Comparison of ENCODE assay signal across 8 mouse cellular contexts in the genomic region with DNA sequence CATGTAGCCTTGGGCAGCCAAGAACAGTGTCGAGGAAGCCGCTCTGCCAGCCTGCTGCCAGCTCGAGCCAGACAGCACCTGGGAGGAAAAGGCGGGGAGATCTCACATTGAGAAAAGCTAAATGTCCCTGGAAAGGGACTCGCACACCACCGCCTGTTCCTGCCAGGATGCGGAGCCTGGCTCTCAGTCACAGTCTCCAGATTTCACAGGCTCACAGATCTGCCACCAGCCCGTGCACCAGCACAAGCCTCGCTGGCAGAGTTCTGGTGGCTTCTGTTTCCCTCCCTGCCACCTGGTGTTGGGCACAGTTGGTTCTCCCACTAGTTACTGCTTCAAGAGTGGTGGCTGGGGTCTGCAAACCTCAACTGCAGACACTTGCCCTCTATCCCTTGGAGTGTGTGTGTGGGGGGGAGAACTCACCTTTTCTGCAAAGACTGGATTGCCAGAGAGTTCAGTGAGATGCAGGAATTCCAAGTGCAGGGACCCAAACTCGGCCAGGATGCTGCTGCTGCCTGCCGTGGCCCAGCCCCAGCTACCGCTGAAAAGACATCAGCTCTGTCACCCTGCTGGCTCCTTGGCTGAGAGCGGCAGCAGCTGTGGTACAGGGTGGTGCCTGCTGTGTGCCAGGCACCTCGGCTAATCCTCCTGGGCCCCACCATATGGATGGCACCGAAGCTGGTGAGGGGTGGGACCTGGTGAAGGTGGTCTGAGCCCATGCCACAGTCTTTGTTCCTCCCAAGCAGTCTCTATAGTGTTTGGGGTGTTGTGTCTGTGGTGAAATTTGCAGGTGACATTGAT. TPM values are rescaled to one million over a fixed set of nuclear protein-coding genes. Genes with fewer than 3 reads are reported as not detected.
A peak's percentile ranks its signal among the peaks of the same experiment; 100 is the strongest.
DNase-seq lines count a peak whose midpoint lies in the region; ATAC-seq lines count a peak whose summit lies in the region.

No protein-coding gene starts in this region.

- intact Hi-C loops in left cerebral cortex, postnatal 14 days (cut with DNase I) = loop anchor here (5.0 kb wide), 1 partner anchor 52 kb away; no protein-coding TSS in a partner anchor

- DNase-seq in retina, postnatal 1 day = peak; percentile 48
- no peak for DNase-seq in retina, embryonic 14.5 days (ENCODE audit: low spot score)
- DNase-seq in frontal cortex, postnatal 25 days (ENCODE audit: low spot score in 2 of 2) = peak; percentile 23 to 52
- peak; percentile 59 to 77 for DNase-seq in left cerebral cortex, postnatal 14 days (ENCODE audit: low spot score in 2 of 2)
- DNase-seq in telencephalon, adult 2 months (ENCODE audit: low read depth, low spot score) = peak; percentile 84
- no peak for DNase-seq in adrenal gland, adult 2 months
- no peak for DNase-seq in urinary bladder, postnatal 10 days (ENCODE audit: low spot score)

- ATAC-seq in monocyte, adult 5-6 weeks (replicated peaks; ENCODE audit: insufficient number of reproducible peaks, low FRiP score, low TSS enrichment, poor library complexity, severe bottlenecking) = no peak

RNA-seq across cellular contexts. Expression of gene Selenon, which starts 28.6 kb away (rescaled TPM):
- total RNA-seq in left cerebral cortex, postnatal 14 days (2021) = 10 to 100 TPM; 19.2 to 20.1 TPM
- 13.0 to 27.3 TPM (median 15.4 TPM) in 3 replicates for total RNA-seq in monocyte, adult 5-6 weeks (2017)
- 10 to 100 TPM; 21.9 to 42.5 TPM for total RNA-seq in adrenal gland, adult 2 months (2021)
- 34.5 and 35.1 TPM in 2 replicates for polyA plus RNA-seq in adrenal gland, adult 2 months (2012; rRNA removed)

RNA-seq across cellular contexts. Expression of gene Mtfr1l, which starts 45.4 kb away (rescaled TPM):
- total RNA-seq in left cerebral cortex, postnatal 14 days (2021) = 10 to 100 TPM; 69.4 to 71.9 TPM
- 35.4 to 39.0 TPM (median 37.6 TPM) in 3 replicates for total RNA-seq in monocyte, adult 5-6 weeks (2017)
- 100 to 1,000 TPM; 124 to 147 TPM for total RNA-seq in adrenal gland, adult 2 months (2021)
- 98.8 and 102 TPM in 2 replicates for polyA plus RNA-seq in adrenal gland, adult 2 months (2012; rRNA removed)

Comparison
In these comparisons a context has a peak if more than half of its experiments do, and no peak if none do; other contexts are left out.
1. DNase-seq: peak in retina, postnatal 1 day (single experiment), frontal cortex, postnatal 25 days (2 of 2), left cerebral cortex, postnatal 14 days (2 of 2) and telencephalon, adult 2 months (single experiment); none in retina, embryonic 14.5 days (single experiment), adrenal gland, adult 2 months (single experiment) and urinary bladder, postnatal 10 days (single experiment).